8 mouse cellular contexts compared by ENCODE assay signal in genomic region chr16:48993559-48994342, GRCm38 (mm10). TPM values are rescaled to one million over a fixed set of nuclear protein-coding genes. Genes with fewer than 3 reads are reported as not detected.
DNase-seq lines count a peak whose midpoint lies in the region; ATAC-seq and TF ChIP-seq lines count a peak whose summit lies in the region.

Gene Dzip3, minus strand, starts transcription at chr16:48994165.
Gene Cip2a, plus strand, starts transcription at chr16:48994185.

- TF ChIP-seq RAD21 in MEL (IDR thresholded peaks at IDR 0.05; ENCODE audit: low read depth, low read length): no peak

- H3K9ac ChIP-seq in MEL (ENCODE audit: control insufficient read depth, low read depth, low read length, poor library complexity, severe bottlenecking): peak within 1 kb of the TSS; percentile 93
- H3K9ac ChIP-seq in lung, postnatal 0 days (replicated peaks; ENCODE audit: low read depth): peak within 1 kb of the TSS; percentile 99

- peak; percentile 99 for ATAC-seq in lung, postnatal 0 days

- under 1% methylated on average over 74 of the region's 74 CpGs for WGBS in cerebellum, adult 2 months
- under 1% methylated on average over 74 of the region's 74 CpGs for WGBS in hindbrain, embryonic 10.5 days
- under 1% methylated on average over 69 of the region's 74 CpGs for WGBS in lung, postnatal 0 days

- H3K9me3 ChIP-seq in MEL (replicated peaks; ENCODE audit: insufficient read depth, low read length): no peaks in the 10 kb centered on the region
- H3K9me3 ChIP-seq in hindbrain, embryonic 10.5 days: 0 out of 2 replicates have a peak, but pooled peaks cover 2% of the 10 kb centered on the region
- H3K9me3 ChIP-seq in lung, postnatal 0 days (ENCODE audit: low read length): no peaks in the 10 kb centered on the region

- TF ChIP-seq EP300 in MEL (IDR thresholded peaks at IDR 0.05; ENCODE audit: low read depth in 1 of 2, low read length in 2 of 2): no peak
- no peak for TF ChIP-seq EP300 in lung, postnatal 0 days (IDR thresholded peaks at IDR 0.05)

- H3K4me3 ChIP-seq in MEL (ENCODE audit: control insufficient read depth in 1 of 2, insufficient read depth in 1 of 2, low read depth in 2 of 2, low read length in 2 of 2): peak within 1 kb of the TSS; percentile 85 to 92
- H3K4me3 ChIP-seq in cerebellum, adult 2 months (replicated peaks; ENCODE audit: insufficient read depth, low read depth, low read length): peak within 1 kb of the TSS; percentile 98
- H3K4me3 ChIP-seq in hindbrain, embryonic 10.5 days: peak within 1 kb of the TSS; percentile 91
- H3K4me3 ChIP-seq in lung, postnatal 0 days (ENCODE audit: low read depth, low read length): peak within 1 kb of the TSS; percentile 97

- peaks cover 11 to 14% of the 10 kb centered on the region in 2 experiments; a peak in 3 of 4 replicates for H3K36me3 ChIP-seq in MEL (ENCODE audit: control insufficient read depth in 1 of 2, insufficient read depth in 2 of 2, low read length in 2 of 2)
- H3K36me3 ChIP-seq in hindbrain, embryonic 10.5 days: peaks cover 37% of the 10 kb centered on the region
- H3K36me3 ChIP-seq in lung, postnatal 0 days (ENCODE audit: insufficient read depth, low read length): no peaks in the 10 kb centered on the region

- H3K4me2 ChIP-seq in lung, postnatal 0 days (replicated peaks; ENCODE audit: low read depth, low read length): peak within 1 kb of the TSS; percentile 83

- peak within 1 kb of the TSS; percentile 66 for H3K27ac ChIP-seq in MEL (ENCODE audit: control insufficient read depth, low read depth, low read length)
- H3K27ac ChIP-seq in cerebellum, adult 2 months (ENCODE audit: insufficient read depth, low read length): peak within 1 kb of the TSS; percentile 94
- peak within 1 kb of the TSS; percentile 99 for H3K27ac ChIP-seq in hindbrain, embryonic 10.5 days
- peak within 1 kb of the TSS; percentile 95 for H3K27ac ChIP-seq in lung, postnatal 0 days (ENCODE audit: low read length)

- no peaks in the 10 kb centered on the region for H3K27me3 ChIP-seq in MEL (ENCODE audit: control insufficient read depth in 1 of 2, insufficient read depth in 2 of 2, low read length in 2 of 2)
- no peaks in the 10 kb centered on the region for H3K27me3 ChIP-seq in cerebellum, adult 2 months (ENCODE audit: control insufficient read depth, insufficient read depth, low read length)
- no peaks in the 10 kb centered on the region for H3K27me3 ChIP-seq in hindbrain, embryonic 10.5 days (ENCODE audit: insufficient read depth, poor library complexity, severe bottlenecking)
- H3K27me3 ChIP-seq in lung, postnatal 0 days (replicated peaks; ENCODE audit: insufficient read depth, low read length): no peaks in the 10 kb centered on the region

- TF ChIP-seq POLR2A in MEL (IDR thresholded peaks at IDR 0.05; ENCODE audit: control insufficient read depth in 1 of 2, insufficient read depth in 1 of 2, low read depth in 1 of 2, low read length in 2 of 2, poor library complexity in 1 of 2): peak; percentile 68 to 84; a peak in 3 of 4 replicates
- peak; percentile 56; the same call in 1 of the 2 replicates for TF ChIP-seq POLR2A in cerebellum, adult 2 months (IDR thresholded peaks at IDR 0.05; ENCODE audit: borderline replicate concordance, insufficient read depth, low read length)

- no peak for TF ChIP-seq CTCF in MEL (IDR thresholded peaks at IDR 0.05 in 2 of 3, conservative IDR thresholded peaks at IDR 0.05 in 1 of 3; ENCODE audit: control insufficient read depth in 1 of 3, insufficient read depth in 1 of 3, low read depth in 2 of 3, low read length in 3 of 3, poor library complexity in 1 of 3, severe bottlenecking in 1 of 3)
- TF ChIP-seq CTCF in cerebellum, adult 2 months (IDR thresholded peaks at IDR 0.05; ENCODE audit: borderline replicate concordance, insufficient read depth, low read depth, low read length): no peak
- peak; percentile 35 for TF ChIP-seq CTCF in lung, postnatal 0 days (IDR thresholded peaks at IDR 0.05)

- H3K79me2 ChIP-seq in MEL (ENCODE audit: control insufficient read depth, insufficient read depth, low read length, poor library complexity): peaks cover 36% of the 10 kb centered on the region

- DNase-seq in MEL (ENCODE audit: low read depth, low spot score): peak; percentile 96
- DNase-seq in cerebellum, adult 2 months: peak; percentile 88
- DNase-seq in forelimb bud, embryonic 11.5 days (ENCODE audit: low read depth, low spot score): peak; percentile 95
- DNase-seq in hindbrain, embryonic 10.5 days (ENCODE audit: low spot score): peak; percentile 96
- peak; percentile 92 for DNase-seq in layer of hippocampus, adult 9-11 months
- DNase-seq in lung, postnatal 0 days (ENCODE audit: low spot score): peak; percentile 96
- peak; percentile 89 for DNase-seq in ovary, postnatal 14 days (ENCODE audit: low spot score)
- DNase-seq in thymus, postnatal 14 days: peak; percentile 93

- H3K4me1 ChIP-seq in MEL (ENCODE audit: control insufficient read depth in 1 of 2, insufficient read depth in 2 of 2, low read length in 2 of 2): peaks cover 5 to 11% of the 10 kb centered on the region in 2 experiments
- H3K4me1 ChIP-seq in cerebellum, adult 2 months (ENCODE audit: control insufficient read depth, insufficient read depth, low read length): peaks cover 3% of the 10 kb centered on the region; the same call in 1 of the 2 replicates
- peaks cover 25% of the 10 kb centered on the region for H3K4me1 ChIP-seq in hindbrain, embryonic 10.5 days (replicated peaks)
- no peaks in the 10 kb centered on the region for H3K4me1 ChIP-seq in lung, postnatal 0 days (ENCODE audit: insufficient read depth, low read depth, low read length)

TF ChIP-seq in MEL, 35 proteins besides CTCF, POLR2A, EP300 and RAD21:
- TF ChIP-seq ETS1 (IDR thresholded peaks at IDR 0.05; ENCODE audit: low read depth, low read length) (0 out of 2 replicates have a peak, but pooled peaks have one; percentile 17), ZMIZ1 (IDR thresholded peaks at IDR 0.05; ENCODE audit: low read depth, low read length) (peak; percentile 85; the same call in 1 of the 2 replicates), NELFE (IDR thresholded peaks at IDR 0.05; ENCODE audit: low read depth, low read length) (peak; percentile 87), MAFK (IDR thresholded peaks at IDR 0.05; ENCODE audit: borderline replicate concordance, low read depth, low read length) (no peak), HCFC1 (IDR thresholded peaks at IDR 0.05; ENCODE audit: low read depth, low read length) (peak; percentile 83), MAZ (IDR thresholded peaks at IDR 0.05; ENCODE audit: low read depth, low read length) (peak; percentile 27; the same call in 1 of the 2 replicates), MYB (IDR thresholded peaks at IDR 0.05; ENCODE audit: low read depth, low read length) (no peak), UBTF (IDR thresholded peaks at IDR 0.05; ENCODE audit: borderline replicate concordance, insufficient read depth, low read depth, low read length) (no peak), SIN3A (IDR thresholded peaks at IDR 0.05; ENCODE audit: low read length) (peak; percentile 66), POLR2AphosphoS2 (IDR thresholded peaks at IDR 0.05; ENCODE audit: low read length) (peak; percentile 72; the same call in 1 of the 2 replicates), E2F4 (IDR thresholded peaks at IDR 0.05; ENCODE audit: borderline replicate concordance, low read depth, low read length) (no peak), ELF1 (IDR thresholded peaks at IDR 0.05; ENCODE audit: low read depth, low read length) (peak; percentile 95), CHD1 (IDR thresholded peaks at IDR 0.05; ENCODE audit: low read depth, low read length) (no peak), CHD2 (IDR thresholded peaks at IDR 0.05; ENCODE audit: low read length) (peak; percentile 93), GABPA (IDR thresholded peaks at IDR 0.05; ENCODE audit: low read depth, low read length) (no peak), ZC3H11A (IDR thresholded peaks at IDR 0.05; ENCODE audit: low read depth, low read length) (no peak), TAL1 (IDR thresholded peaks at IDR 0.05; ENCODE audit: low read length) (no peak), USF2 (IDR thresholded peaks at IDR 0.05; ENCODE audit: borderline replicate concordance in 1 of 2, insufficient read depth in 1 of 2, low read depth in 1 of 2, low read length in 2 of 2) (no peak), MYC (IDR thresholded peaks at IDR 0.05; ENCODE audit: low read depth, low read length) (peak; percentile 30; the same call in 1 of the 2 replicates), ZNF384 (IDR thresholded peaks at IDR 0.05; ENCODE audit: low read depth, low read length) (peak; percentile 77; the same call in 1 of the 2 replicates), POLR2AphosphoS5 (IDR thresholded peaks at IDR 0.05; ENCODE audit: borderline replicate concordance, low read depth, low read length) (no peak), SMC3 (IDR thresholded peaks at IDR 0.05; ENCODE audit: low read depth, low read length) (no peak), TCF12 (IDR thresholded peaks at IDR 0.05; ENCODE audit: low read depth, low read length) (0 out of 2 replicates have a peak, but pooled peaks have one; percentile 40), MXI1 (IDR thresholded peaks at IDR 0.05; ENCODE audit: low read depth, low read length) (0 out of 2 replicates have a peak, but pooled peaks have one; percentile 34), TBP (IDR thresholded peaks at IDR 0.05; ENCODE audit: low read depth, low read length) (peak; percentile 63), MEF2A (IDR thresholded peaks at IDR 0.05; ENCODE audit: extremely low read depth, insufficient replicate concordance, low read depth, low read length, poor library complexity, severe bottlenecking) (no peak), JUND (IDR thresholded peaks at IDR 0.05; ENCODE audit: low read depth, low read length) (no peak)
TF ChIP-seq in MEL: peak in this region for 14.

RNA-seq across cellular contexts. Expression of gene Dzip3, which starts in this region (rescaled TPM):
- total RNA-seq in MEL (2012; rRNA removed): 22.4 and 28.1 TPM in 2 replicates
- polyA plus RNA-seq in MEL (2012; ENCODE audit: insufficient read depth in 1 of 2, insufficient read length in 2 of 2, low read depth in 1 of 2, low replicate concordance in 2 of 2, missing spikeins in 1 of 2): 10 to 100 TPM in 1 of 2 experiments, not detected in 1; 22.8 TPM
- 67.2 and 76.2 TPM in 2 replicates for polyA plus RNA-seq in cerebellum, adult 2 months (2012; rRNA removed)
- 25.6 and 33.2 TPM in 2 replicates for polyA plus RNA-seq in hindbrain, embryonic 10.5 days (2016; fragmentation: Nextera tagmentation; extraction: Ambion mirVana)
- polyA plus RNA-seq in lung, postnatal 0 days (2015; fragmentation: Nextera tagmentation; extraction: Ambion mirVana): 5.9 and 7.5 TPM in 2 replicates

RNA-seq across cellular contexts. Expression of gene Cip2a, which starts in this region (rescaled TPM):
- total RNA-seq in MEL (2012; rRNA removed): 22.4 and 24.6 TPM in 2 replicates
- 10 to 100 TPM in 1 of 2 experiments, not detected in 1; 52.6 TPM for polyA plus RNA-seq in MEL (2012; ENCODE audit: insufficient read depth in 1 of 2, insufficient read length in 2 of 2, low read depth in 1 of 2, low replicate concordance in 2 of 2, missing spikeins in 1 of 2)
- polyA plus RNA-seq in cerebellum, adult 2 months (2012; rRNA removed): 1.4 and 1.9 TPM in 2 replicates
- polyA plus RNA-seq in hindbrain, embryonic 10.5 days (2016; fragmentation: Nextera tagmentation; extraction: Ambion mirVana): 32.7 and 43.2 TPM in 2 replicates
- polyA plus RNA-seq in lung, postnatal 0 days (2015; fragmentation: Nextera tagmentation; extraction: Ambion mirVana): 1.5 and 2.4 TPM in 2 replicates

Comparison
In these comparisons a context has a peak if more than half of its experiments do, and no peak if none do; other contexts are left out.
1. Peak in every context shown above with its lines: DNase-seq, ATAC-seq, H3K4me3 ChIP-seq and H3K27ac ChIP-seq.